Mouse (Mus musculus) cerebellum, adult 9-11 months (tissue): ENCODE data around the gene Zfp185.
A peak's percentile ranks its signal among the peaks of the same experiment; 100 is the strongest.

Experiments used
- DNase-seq: peaks from one replicate; pipeline ENCODE4 v3.0.0; 2022

Zfp185 gene

DNA sequence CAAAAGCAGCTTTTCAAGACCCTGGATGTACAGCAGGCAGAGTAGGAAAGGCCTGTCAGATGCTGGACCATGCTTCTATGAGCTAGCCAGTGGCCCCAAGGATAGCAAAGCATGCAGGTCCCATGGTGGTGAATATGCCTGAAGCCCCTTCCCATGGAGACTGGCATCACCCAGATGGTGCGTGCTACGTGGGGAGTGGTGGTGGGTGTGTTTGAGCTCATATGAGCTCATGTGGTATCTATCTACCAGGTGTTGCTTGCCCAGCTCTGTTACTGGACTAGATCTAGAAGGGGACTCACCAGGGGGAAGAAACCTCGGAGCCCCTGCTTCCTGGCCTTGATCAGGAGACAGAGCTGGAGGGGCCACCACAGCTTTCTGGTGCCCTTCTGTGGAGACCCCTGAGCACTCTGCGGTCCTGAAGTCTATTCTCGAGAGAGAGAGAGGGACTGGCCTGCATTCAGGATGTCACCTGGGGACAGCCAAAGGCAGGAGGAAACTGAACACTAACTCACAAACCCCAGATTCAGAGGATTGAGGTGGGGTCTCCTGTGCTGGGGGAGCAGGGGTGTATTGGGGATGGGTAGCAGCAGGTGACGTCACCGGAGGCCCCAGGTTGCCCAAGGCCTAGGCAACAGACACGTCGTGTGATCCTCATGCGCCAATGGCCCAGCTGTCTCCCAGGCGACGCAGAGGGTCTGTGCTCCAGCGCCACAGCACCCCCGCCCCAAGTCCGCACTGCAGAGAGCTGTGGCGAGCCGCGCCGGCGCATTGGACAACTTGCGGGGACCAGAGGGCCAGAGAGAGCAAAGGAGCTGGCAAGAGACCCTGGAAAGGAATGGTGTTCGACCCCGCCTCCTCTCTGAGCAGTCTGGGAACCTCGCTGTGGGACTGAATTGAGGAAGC lies 76.6 kb downstream of the Zfp185 start:
- peak; percentile 55 for DNase-seq

DNA sequence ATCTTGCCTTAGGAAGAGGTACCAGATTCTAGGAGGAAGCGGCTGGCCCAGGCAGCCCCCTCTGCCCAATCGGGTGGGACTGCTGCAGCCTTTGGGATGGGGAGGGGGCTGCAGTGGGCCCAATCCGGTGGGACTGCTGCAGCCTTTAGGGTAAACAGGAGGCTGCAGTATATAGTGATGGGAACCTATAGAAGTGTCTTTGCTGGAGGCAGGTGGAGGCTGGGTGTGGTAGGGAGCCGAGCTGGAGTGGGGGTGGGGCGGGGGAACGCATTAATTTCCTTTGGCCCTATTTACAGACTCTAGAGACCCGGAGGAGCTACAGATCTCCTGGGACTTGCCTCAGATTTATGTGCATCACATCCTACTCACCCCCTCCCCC lies 77.3 kb downstream of the Zfp185 start, which contains the start of gene Pnma3:
Gene Pnma3 (plus strand): TSS at position 373 of the 379 bp plus-strand sequence.
- DNase-seq: no peak

DNA sequence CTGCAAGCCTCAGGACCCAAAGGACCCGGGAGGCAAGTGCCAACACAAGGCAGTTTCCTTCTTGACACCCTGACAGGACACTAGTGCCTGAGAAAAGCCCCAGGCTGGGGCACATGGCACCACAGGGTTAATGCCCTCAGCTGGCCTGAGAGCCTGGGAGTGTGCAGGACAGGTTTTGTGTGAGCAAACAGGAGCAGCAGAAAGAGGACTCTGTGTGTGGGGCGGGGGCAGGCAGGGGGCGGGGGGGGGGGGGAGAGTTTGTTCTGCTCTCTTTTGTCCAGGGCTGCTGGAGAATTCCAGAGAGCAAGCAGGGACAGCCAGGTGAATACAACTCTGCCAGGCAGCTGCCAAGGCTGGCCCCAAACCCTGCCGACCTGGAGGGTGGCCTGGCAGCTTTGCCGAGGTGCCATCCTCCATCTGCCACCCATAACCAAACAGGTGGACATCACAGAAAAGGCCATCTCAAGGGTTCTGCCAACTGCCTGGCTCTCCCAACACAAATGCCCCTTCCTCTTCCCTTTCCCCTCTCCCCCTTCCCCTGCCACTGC lies 79.7 kb downstream of the Zfp185 start:
- peak; percentile 52 for DNase-seq
